Mouse (Mus musculus) layer of hippocampus, postnatal 10 days (tissue): ENCODE measurements at regions not wholly inside any gene's neighbourhood (a gene's known extent, or its start where the extent isn't known, plus 50 kb on each side); places are given as distances from the start of the nearest gene placed in this dataset.

Source experiments
- DNase-seq, 2 experiments: peaks; one replicate each; pipeline ENCODE4 v3.0.0; 2021; ENCODE audit warnings: low spot score in 2 of 2

DNA sequence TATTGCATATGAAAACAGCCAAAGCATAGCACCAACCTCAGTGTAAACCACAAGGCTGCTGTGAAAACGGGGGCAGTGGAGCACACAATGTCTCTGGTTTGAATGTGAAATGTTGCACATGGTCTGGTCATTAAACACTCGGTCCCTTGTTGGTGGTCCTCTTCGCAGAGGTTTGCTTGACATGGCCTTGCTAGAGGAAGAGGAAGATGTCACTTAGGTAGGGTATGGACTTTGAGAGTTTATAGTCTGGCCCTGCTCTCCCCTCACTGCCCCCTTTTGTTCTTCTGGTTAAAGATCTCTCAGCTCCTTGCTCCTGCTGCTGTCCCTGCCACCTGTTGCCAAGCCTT, 125.9 kb upstream of the Ift57 start:
- no peak for DNase-seq

DNA sequence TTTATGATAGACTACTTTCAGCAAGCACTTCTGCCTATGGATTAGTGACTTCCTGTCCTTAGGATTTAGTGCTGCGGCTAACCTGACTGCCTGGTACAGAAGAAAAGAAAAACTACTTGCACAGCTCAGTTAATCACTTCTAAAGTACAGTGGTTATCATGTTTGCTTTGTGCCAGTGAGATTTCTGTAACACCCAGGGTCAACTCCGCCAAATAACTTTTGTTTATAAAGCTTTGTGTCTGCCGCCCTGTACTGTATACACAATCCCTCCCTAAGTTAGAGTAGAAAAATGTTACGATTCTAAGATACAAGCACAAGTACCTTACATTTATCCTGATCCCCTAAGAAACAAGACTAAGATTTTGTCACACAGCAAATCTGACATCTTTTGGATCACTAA, 120.1 kb upstream of the Ift57 start:
- no peak for DNase-seq

DNA sequence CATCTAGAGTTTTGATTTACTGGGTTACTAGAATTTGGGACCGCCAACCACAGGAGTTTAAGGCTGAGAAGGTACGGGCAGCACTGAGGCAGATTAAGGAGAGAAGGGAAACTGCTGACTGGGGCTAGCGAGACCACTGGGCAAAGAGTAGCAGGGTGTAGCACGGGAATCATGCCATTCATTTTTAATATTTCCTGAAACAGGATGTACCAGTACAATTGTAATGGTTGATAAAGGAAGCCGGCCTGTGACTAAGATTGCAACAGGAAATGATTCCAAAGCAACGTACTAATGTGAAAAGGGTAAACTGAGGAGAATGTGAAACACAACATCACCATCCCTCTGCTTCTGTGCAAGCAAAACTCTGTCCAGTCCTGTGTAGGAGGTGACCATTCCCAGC, 118.3 kb upstream of the Ift57 start:
- DNase-seq, result no peak

GRCm38 (mm10) chr16:49606500-49606899, 92.5 kb upstream of the Ift57 start:
- DNase-seq, result no peak

GRCm38 (mm10) chr16:49614801-49615200, 84.2 kb upstream of the Ift57 start:
- DNase-seq, result no peak

DNA sequence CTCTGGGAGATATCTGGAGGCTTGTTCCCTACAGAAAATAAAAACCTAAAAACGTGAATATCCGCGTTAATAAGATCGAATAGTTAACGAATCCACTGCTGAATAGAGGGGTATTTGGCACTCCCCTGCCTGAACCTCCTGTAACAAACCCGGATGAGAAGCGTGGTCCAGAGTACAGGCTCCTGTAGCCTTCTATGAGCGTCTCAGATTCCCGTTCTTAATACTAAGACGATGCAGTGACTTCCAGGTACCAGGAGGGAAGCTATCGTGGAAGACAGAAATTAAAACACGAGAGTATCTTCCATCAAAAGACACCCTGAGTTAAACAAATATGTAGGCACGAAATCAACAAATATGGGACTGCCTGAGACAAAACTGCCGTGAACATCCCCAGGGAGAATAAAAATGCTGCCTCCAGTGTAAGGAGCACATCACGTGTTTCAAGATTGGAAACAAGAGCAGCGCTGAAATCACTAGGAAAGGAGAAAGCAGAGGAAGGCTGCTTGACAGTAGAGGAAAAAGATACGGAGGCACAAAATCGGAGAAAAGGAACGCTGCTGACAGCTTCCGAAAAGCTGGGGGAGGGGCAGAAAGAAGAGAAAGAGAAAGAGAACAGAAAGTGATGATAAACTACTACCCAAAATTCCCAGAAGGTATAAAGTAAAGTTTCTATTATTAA, 83.6 kb upstream of the Ift57 start:
- DNase-seq, result peak; percentile 14 to 18

DNA sequence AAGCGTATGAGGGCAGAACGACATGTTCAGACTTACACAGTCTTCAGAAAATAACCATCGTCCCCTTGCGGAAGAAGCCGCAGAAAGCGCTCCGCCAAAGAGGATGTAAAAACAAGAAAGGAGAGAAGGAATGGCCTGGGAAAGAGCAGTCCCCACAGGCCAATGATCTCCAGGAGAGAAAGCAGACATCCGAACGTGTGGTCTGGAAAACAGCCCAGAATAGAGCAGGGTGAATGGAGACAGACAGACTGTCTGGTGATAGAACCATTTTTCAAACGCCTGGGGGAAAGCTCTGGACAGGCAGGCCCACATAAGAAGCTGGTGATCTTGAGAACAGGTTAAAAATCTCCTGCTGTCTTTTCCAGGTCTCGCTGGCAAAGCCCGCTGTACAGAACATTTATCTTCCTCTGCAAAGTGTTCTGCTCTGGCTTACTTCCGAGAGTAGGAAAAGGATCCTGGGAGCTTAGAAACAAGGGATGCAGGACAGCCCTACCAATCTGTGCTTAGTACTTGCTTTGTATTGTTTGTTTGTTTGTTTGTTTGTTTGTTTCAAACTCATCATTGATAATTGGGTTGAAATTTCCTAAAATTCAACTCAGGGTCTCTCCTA, 82.7 kb upstream of the Ift57 start:
- DNase-seq, result peak; percentile 19 to 37

GRCm38 (mm10) chr16:49633502-49633901, 65.5 kb upstream of the Ift57 start:
- DNase-seq, result no peak

- no peak for DNase-seq
Observed at GRCm38 (mm10) chr16:49635506-49635905, 63.5 kb upstream of the Ift57 start.

- DNase-seq, result no peak
Observed at GRCm38 (mm10) chr16:49636467-49636866, 62.6 kb upstream of the Ift57 start.

- no peak for DNase-seq
Observed at GRCm38 (mm10) chr16:49642696-49643095, 56.3 kb upstream of the Ift57 start.

DNA sequence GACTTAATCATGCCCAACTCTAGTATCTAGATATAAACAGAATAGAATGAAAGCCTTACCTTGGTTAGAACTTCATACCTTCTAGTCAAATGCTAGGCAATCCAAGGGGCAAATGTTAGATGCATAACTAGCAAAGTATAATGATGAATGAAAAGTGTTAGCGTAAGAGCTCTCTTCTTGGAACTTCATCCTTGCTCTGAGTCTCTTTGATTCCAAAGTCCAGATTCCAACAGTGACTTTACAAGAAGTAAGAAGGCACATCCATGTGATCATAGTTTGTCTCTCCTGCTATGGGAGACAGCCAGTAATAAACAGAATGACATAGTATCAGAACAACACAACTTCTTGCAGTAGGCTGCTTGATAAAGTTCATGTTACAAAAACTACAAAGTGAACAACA, 54.6 kb upstream of the Ift57 start:
- DNase-seq, result no peak

- no peak for DNase-seq
Observed at GRCm38 (mm10) chr16:49646479-49646878, 52.6 kb upstream of the Ift57 start.
